Mouse (Mus musculus): ENCODE measurements at regions not wholly inside any gene's neighbourhood (a gene's known extent, or its start where the extent isn't known, plus 50 kb on each side); places are given as distances from the start of the nearest gene placed in this dataset.
"Not testable (repeated sequence)": the region's sequence is repeated elsewhere in the genome, so short reads cannot be mapped to it uniquely, and the experiment has no call there.

GRCm38 (mm10) chr17:47248053-47248452 lies 120.6 kb upstream of the Mrps10 start:
- 55% methylated on average over 3 of the region's 3 CpGs for WGBS

GRCm38 (mm10) chr17:47247516-47247915 lies 121.2 kb upstream of the Mrps10 start:
- Histone ChIP-seq H3K27me3 (ENCODE audit: control insufficient read depth, insufficient read depth, low read length) (no peaks in the 10 kb centered on the region), H3K79me2 (ENCODE audit: control insufficient read depth, insufficient read depth, low read length) (no peaks in the 10 kb centered on the region), H3K4me1 (ENCODE audit: control insufficient read depth, insufficient read depth, low read length) (peaks cover 7% of the 10 kb centered on the region; the same call in 1 of the 2 replicates), H3K36me3 (ENCODE audit: control insufficient read depth, insufficient read depth, low read length) (no peaks in the 10 kb centered on the region), H3K4me3 (ENCODE audit: insufficient read depth, low read depth, low read length) (no peak overlapping the region), H3K27ac (replicated peaks; ENCODE audit: insufficient read depth, low read depth, low read length) (no peak overlapping the region), H3K9ac (ENCODE audit: low read depth, low read length) (no peak overlapping the region)
- no peak for TF ChIP-seq CTCF (IDR thresholded peaks at IDR 0.05; ENCODE audit: low read depth, low read length)
- TF ChIP-seq POLR2A (IDR thresholded peaks at IDR 0.05; ENCODE audit: extremely low read depth, insufficient read depth, low read length): no peak
- 85% methylated on average over 5 of the region's 5 CpGs for whole genome bisulfite sequencing
- DNase-seq (ENCODE audit: extremely low read depth, low read depth, low spot score): no peak

More at GRCm38 (mm10) chr17:47248053-47248452, 120.6 kb upstream of the Mrps10 start:
- H3K4me3 ChIP-seq (ENCODE audit: insufficient read depth, low read depth, low read length): no peak overlapping the region
- H3K79me2 ChIP-seq (ENCODE audit: control insufficient read depth, insufficient read depth, low read length): no peaks in the 10 kb centered on the region
- H3K9ac ChIP-seq (ENCODE audit: low read depth, low read length): no peak overlapping the region
- TF ChIP-seq CTCF (IDR thresholded peaks at IDR 0.05; ENCODE audit: low read depth, low read length): no peak
- TF ChIP-seq POLR2A (IDR thresholded peaks at IDR 0.05; ENCODE audit: extremely low read depth, insufficient read depth, low read length): no peak
- H3K4me1 ChIP-seq (ENCODE audit: control insufficient read depth, insufficient read depth, low read length): peaks cover 7% of the 10 kb centered on the region; the same call in 1 of the 2 replicates
- no peaks in the 10 kb centered on the region for H3K27me3 ChIP-seq (ENCODE audit: control insufficient read depth, insufficient read depth, low read length)
- no peak overlapping the region for H3K27ac ChIP-seq (replicated peaks; ENCODE audit: insufficient read depth, low read depth, low read length)
- H3K36me3 ChIP-seq (ENCODE audit: control insufficient read depth, insufficient read depth, low read length): no peaks in the 10 kb centered on the region
- peak; percentile 36 for DNase-seq (ENCODE audit: extremely low read depth, low read depth, low spot score)

GRCm38 (mm10) chr17:47246605-47247004 lies 122.1 kb upstream of the Mrps10 start:
- peak overlapping the region; percentile 42; the same call in 1 of the 2 replicates for H3K27ac ChIP-seq (replicated peaks; ENCODE audit: insufficient read depth, low read depth, low read length)
- no peaks in the 10 kb centered on the region for H3K79me2 ChIP-seq (ENCODE audit: control insufficient read depth, insufficient read depth, low read length)
- H3K27me3 ChIP-seq (ENCODE audit: control insufficient read depth, insufficient read depth, low read length): no peaks in the 10 kb centered on the region
- peak; percentile 74 for DNase-seq (ENCODE audit: extremely low read depth, low read depth, low spot score)
- 24% methylated on average over 8 of the region's 8 CpGs for WGBS
- H3K4me1 ChIP-seq (ENCODE audit: control insufficient read depth, insufficient read depth, low read length): peaks cover 7% of the 10 kb centered on the region; the same call in 1 of the 2 replicates
- no peak overlapping the region for H3K9ac ChIP-seq (ENCODE audit: low read depth, low read length)
- TF ChIP-seq POLR2A (IDR thresholded peaks at IDR 0.05; ENCODE audit: extremely low read depth, insufficient read depth, low read length) (no peak), CTCF (IDR thresholded peaks at IDR 0.05; ENCODE audit: low read depth, low read length) (no peak)
- no peaks in the 10 kb centered on the region for H3K36me3 ChIP-seq (ENCODE audit: control insufficient read depth, insufficient read depth, low read length)
- no peak overlapping the region for H3K4me3 ChIP-seq (ENCODE audit: insufficient read depth, low read depth, low read length)

- peak; percentile 48 for DNase-seq (ENCODE audit: extremely low read depth, low read depth, low spot score)
- TF ChIP-seq CTCF (IDR thresholded peaks at IDR 0.05; ENCODE audit: low read depth, low read length) (no peak), POLR2A (IDR thresholded peaks at IDR 0.05; ENCODE audit: extremely low read depth, insufficient read depth, low read length) (no peak)
- H3K79me2 ChIP-seq (ENCODE audit: control insufficient read depth, insufficient read depth, low read length): no peaks in the 10 kb centered on the region
- no peak overlapping the region for H3K27ac ChIP-seq (replicated peaks; ENCODE audit: insufficient read depth, low read depth, low read length)
- no peak overlapping the region for H3K4me3 ChIP-seq (ENCODE audit: insufficient read depth, low read depth, low read length)
- no peaks in the 10 kb centered on the region for H3K27me3 ChIP-seq (ENCODE audit: control insufficient read depth, insufficient read depth, low read length)
- H3K36me3 ChIP-seq (ENCODE audit: control insufficient read depth, insufficient read depth, low read length): no peaks in the 10 kb centered on the region
- peaks cover 7% of the 10 kb centered on the region; the same call in 1 of the 2 replicates for H3K4me1 ChIP-seq (ENCODE audit: control insufficient read depth, insufficient read depth, low read length)
- WGBS: 61% methylated on average over 9 of the region's 9 CpGs
- H3K9ac ChIP-seq (ENCODE audit: low read depth, low read length): no peak overlapping the region
Observed at GRCm38 (mm10) chr17:47245635-47246034, 123.1 kb upstream of the Mrps10 start.

GRCm38 (mm10) chr17:47239086-47239485 lies 129.6 kb upstream of the Mrps10 start:
- no peaks in the 10 kb centered on the region for H3K79me2 ChIP-seq (ENCODE audit: control insufficient read depth, insufficient read depth, low read length)
- H3K4me1 ChIP-seq (ENCODE audit: control insufficient read depth, insufficient read depth, low read length): no peaks in the 10 kb centered on the region
- no peak for DNase-seq (ENCODE audit: extremely low read depth, low read depth, low spot score)
- no peaks in the 10 kb centered on the region for H3K36me3 ChIP-seq (ENCODE audit: control insufficient read depth, insufficient read depth, low read length)
- H3K4me3 ChIP-seq (ENCODE audit: insufficient read depth, low read depth, low read length): no peak overlapping the region
- H3K9ac ChIP-seq (ENCODE audit: low read depth, low read length): no peak overlapping the region
- 95% methylated on average over 4 of the region's 4 CpGs for WGBS
- no peaks in the 10 kb centered on the region for H3K27me3 ChIP-seq (ENCODE audit: control insufficient read depth, insufficient read depth, low read length)
- H3K27ac ChIP-seq (replicated peaks; ENCODE audit: insufficient read depth, low read depth, low read length): no peak overlapping the region
- TF ChIP-seq POLR2A (IDR thresholded peaks at IDR 0.05; ENCODE audit: extremely low read depth, insufficient read depth, low read length) (no peak), CTCF (IDR thresholded peaks at IDR 0.05; ENCODE audit: low read depth, low read length) (no peak)

GRCm38 (mm10) chr17:47237881-47238280 lies 130.8 kb upstream of the Mrps10 start:
- WGBS: 96% methylated on average over 3 of the region's 3 CpGs
- H3K4me3 ChIP-seq (ENCODE audit: insufficient read depth, low read depth, low read length); DNase-seq (ENCODE audit: extremely low read depth, low read depth, low spot score); H3K27me3 ChIP-seq (ENCODE audit: control insufficient read depth, insufficient read depth, low read length); H3K36me3 ChIP-seq (ENCODE audit: control insufficient read depth, insufficient read depth, low read length); H3K4me1 ChIP-seq (ENCODE audit: control insufficient read depth, insufficient read depth, low read length); H3K79me2 ChIP-seq (ENCODE audit: control insufficient read depth, insufficient read depth, low read length); H3K9ac ChIP-seq (ENCODE audit: low read depth, low read length); H3K27ac ChIP-seq (replicated peaks; ENCODE audit: insufficient read depth, low read depth, low read length): not testable (repeated sequence)

Measured in liver, adult 2 months (tissue).